Mouse (Mus musculus) kidney, postnatal 4 days (tissue): Measurements from ENCODE around the gene Numb.
"Not testable (repeated sequence)": the region's sequence is repeated elsewhere in the genome, so short reads cannot be mapped to it uniquely, and the experiment has no call there.

ENCODE experiments used
- DNase-seq, 2 experiments: peaks; one replicate each; pipeline ENCODE4 v3.0.0; 2021; ENCODE audit warnings: mixed read lengths in 2 of 2

The Numb gene

GRCm38 (mm10) chr12:83921535-83922381, at the start of gene Numb:
Gene Numb (minus strand): TSS chr12:83921934.
- DNase-seq = peak; percentile 96 to 98

- no peak for DNase-seq
Observed at GRCm38 (mm10) chr12:83965235-83965634, 43.5 kb upstream of the Numb start.

GRCm38 (mm10) chr12:83958278-83958677, 36.5 kb upstream of the Numb start:
- no peak for DNase-seq

- no peak for DNase-seq
Observed at GRCm38 (mm10) chr12:83951711-83952575, 30.2 kb upstream of the Numb start.

GRCm38 (mm10) chr12:83950840-83951701, 29.3 kb upstream of the Numb start:
- peak; percentile 59 to 67 for DNase-seq

- peak; percentile 85 to 90 for DNase-seq
Observed at GRCm38 (mm10) chr12:83950493-83950839, 28.7 kb upstream of the Numb start, which contains the start of gene Riox1. Gene Riox1 (plus strand): TSS chr12:83950608.

- peak in 1 of 2 experiments; percentile 10 for DNase-seq
Observed at GRCm38 (mm10) chr12:83949776-83950492, 28.2 kb upstream of the Numb start.

- no peak for DNase-seq
Observed at GRCm38 (mm10) chr12:83949043-83949442, 27.3 kb upstream of the Numb start.

- DNase-seq = peak in 1 of 2 experiments; percentile 16
Observed at GRCm38 (mm10) chr12:83947260-83947811, 25.6 kb upstream of the Numb start.

GRCm38 (mm10) chr12:83941938-83942337, 20.2 kb upstream of the Numb start:
- no peak for DNase-seq

GRCm38 (mm10) chr12:83940031-83940430, 18.3 kb upstream of the Numb start:
- DNase-seq = no peak

- no peak for DNase-seq
Observed at GRCm38 (mm10) chr12:83939332-83939731, 17.6 kb upstream of the Numb start.

GRCm38 (mm10) chr12:83938592-83938991, 16.9 kb upstream of the Numb start:
- not testable (repeated sequence) for DNase-seq

GRCm38 (mm10) chr12:83937600-83937999, 15.9 kb upstream of the Numb start:
- no peak for DNase-seq

- no peak for DNase-seq
Observed at GRCm38 (mm10) chr12:83929186-83929804, 7.6 kb upstream of the Numb start.

- DNase-seq = no peak
Observed at GRCm38 (mm10) chr12:83927747-83928146, 6.0 kb upstream of the Numb start.

GRCm38 (mm10) chr12:83926061-83926460, 4.3 kb upstream of the Numb start:
- no peak for DNase-seq

- peak; percentile 22 to 39 for DNase-seq
Observed at GRCm38 (mm10) chr12:83925160-83925703, 3.5 kb upstream of the Numb start.

GRCm38 (mm10) chr12:83924332-83924731, 2.6 kb upstream of the Numb start:
- DNase-seq = peak in 1 of 2 experiments; percentile 28

- DNase-seq = no peak
Observed at GRCm38 (mm10) chr12:83923486-83923859, 1.7 kb upstream of the Numb start.
